8 mouse cellular contexts compared by ENCODE assay signal in the genomic region with DNA sequence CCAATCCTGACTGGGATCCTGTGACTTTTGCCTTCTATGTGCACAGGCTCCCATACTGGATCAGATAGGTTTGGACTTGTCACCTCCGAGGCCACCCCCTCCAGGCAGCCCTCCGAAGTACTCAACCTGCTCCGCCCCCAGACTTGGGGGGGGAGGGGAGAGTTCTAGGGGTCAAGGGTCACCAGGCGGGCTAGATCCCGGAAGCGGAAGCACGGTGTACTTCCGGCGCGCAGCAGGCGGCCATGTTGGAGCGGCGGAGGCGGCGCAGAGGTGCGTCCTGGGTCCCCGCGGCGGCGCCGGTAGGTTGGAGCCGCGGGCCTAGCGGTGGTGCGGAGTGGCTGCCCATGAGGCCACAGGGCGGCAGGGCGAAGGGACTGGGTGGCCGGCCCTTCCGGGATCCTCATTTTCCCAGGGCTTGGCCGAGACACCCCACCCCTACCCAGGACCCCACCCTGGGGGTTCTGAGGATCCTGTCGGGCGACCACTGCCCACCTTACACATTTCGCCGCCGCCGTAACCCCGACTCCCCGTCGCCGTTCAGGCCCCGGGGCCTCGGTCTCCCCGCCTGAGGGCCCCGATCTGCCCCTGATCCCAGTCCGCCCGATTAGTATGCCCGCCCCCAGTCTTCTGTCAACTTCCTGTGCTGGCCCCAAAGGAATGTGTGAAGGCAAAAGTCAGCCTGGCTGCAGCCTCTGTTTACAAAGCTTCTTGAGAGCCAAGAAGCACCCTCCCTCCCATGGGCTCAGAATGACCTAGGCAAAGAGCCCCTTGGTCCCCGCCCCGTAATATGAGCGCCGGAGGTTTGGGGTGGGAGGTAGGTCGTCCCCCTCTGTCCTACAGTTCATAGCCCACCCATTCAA. TPM values are rescaled to one million over a fixed set of nuclear protein-coding genes. Genes with fewer than 3 reads are reported as not detected.
DNase-seq lines count a peak whose midpoint lies in the region; ATAC-seq and TF ChIP-seq lines count a peak whose summit lies in the region.

TSS of gene Ccdc71 (plus strand) at position 209 of the 860 bp plus-strand sequence.

- H3K4me2 ChIP-seq in hindbrain, embryonic 13.5 days: peak within 1 kb of the TSS; percentile 80

- H3K9ac ChIP-seq in hindbrain, embryonic 13.5 days: peak within 1 kb of the TSS; percentile 91

- no peak for DNase-seq in Patski (ENCODE audit: low read depth, low spot score)
- peak; percentile 90 to 96 for DNase-seq in cerebellum, postnatal 14 days
- DNase-seq in frontal cortex, postnatal 25 days (ENCODE audit: low spot score in 2 of 2): peak; percentile 70 to 82
- DNase-seq in layer of hippocampus, postnatal 14 days (ENCODE audit: low spot score in 2 of 2): peak; percentile 84 to 87
- peak; percentile 92 for DNase-seq in lung, postnatal 10 days
- peak; percentile 84 for DNase-seq in ovary, postnatal 14 days (ENCODE audit: low spot score)
- DNase-seq in thymus, postnatal 14 days: peak; percentile 92

- CTCF ChIA-PET in Patski (lab: Charles Lee): interaction anchor here (1.1 to 1.5 kb wide), 2 partner anchors 10 to 19 kb away, joined by 3 read pairs; partner anchors contain the start of gene Lamb2

- POLR2A ChIA-PET in Patski (lab: Charles Lee): interaction anchor here (0.6 to 1.6 kb wide), 2 partner anchors 11 to 81 kb away, joined by 3 to 4 read pairs; no protein-coding TSS in a partner anchor

- no peaks in the 10 kb centered on the region for H3K9me3 ChIP-seq in hindbrain, embryonic 13.5 days

- under 1% methylated on average over 45 of the region's 52 CpGs for WGBS in hindbrain, embryonic 13.5 days

- H3K36me3 ChIP-seq in hindbrain, embryonic 13.5 days: peaks cover 29% of the 10 kb centered on the region

- TF ChIP-seq CTCF in Patski (IDR thresholded peaks at IDR 0.05): no peak

- peak within 1 kb of the TSS; percentile 89 for H3K4me3 ChIP-seq in hindbrain, embryonic 13.5 days

- peak; percentile 63 for ATAC-seq in Patski
- peak; percentile 83 for ATAC-seq in hindbrain, embryonic 13.5 days (ENCODE audit: low FRiP score)

- in situ Hi-C loops in Patski (cut with MboI; ENCODE audit: low pct_unique_long_range_greater_than_20kb): no loop called here

- H3K27ac ChIP-seq in hindbrain, embryonic 13.5 days: peak within 1 kb of the TSS; percentile 90

- no peaks in the 10 kb centered on the region for H3K27me3 ChIP-seq in Patski
- H3K27me3 ChIP-seq in hindbrain, embryonic 13.5 days: peaks cover 13% of the 10 kb centered on the region

- peaks cover 21% of the 10 kb centered on the region for H3K4me1 ChIP-seq in hindbrain, embryonic 13.5 days (replicated peaks)

RNA-seq across cellular contexts. Expression of gene Ccdc71, which starts in this region (rescaled TPM):
- polyA plus RNA-seq in Patski (2021): 33.0 TPM
- 58.0 and 59.4 TPM in 2 replicates for polyA plus RNA-seq in hindbrain, embryonic 13.5 days (2015; fragmentation: Nextera tagmentation; extraction: Ambion mirVana)
- 10 to 100 TPM; 37.0 to 37.8 TPM for total RNA-seq in layer of hippocampus, postnatal 14 days (2021)
